ENCODE assay signal across 8 mouse cellular contexts in genomic region chr1:20513364-20514084, GRCm38 (mm10).
A peak's percentile ranks its signal among the peaks of the same experiment; 100 is the strongest.
DNase-seq lines count a peak whose midpoint lies in the region; ATAC-seq and TF ChIP-seq lines count a peak whose summit lies in the region.

No protein-coding gene starts in this region.

- H3K4me3 ChIP-seq in embryonic facial prominence, embryonic 14.5 days (ENCODE audit: low read depth, low read length): no peak overlapping the region
- no peak overlapping the region for H3K4me3 ChIP-seq in lung, embryonic 14.5 days (ENCODE audit: low read depth, low read length)

- 64% methylated on average over 7 of the region's 7 CpGs for WGBS in embryonic facial prominence, embryonic 14.5 days
- 65% methylated on average over 7 of the region's 7 CpGs for WGBS in lung, embryonic 14.5 days

- TF ChIP-seq CTCF in lung, embryonic 14.5 days (IDR thresholded peaks at IDR 0.05; ENCODE audit: low read depth): peak; percentile 76

- H3K36me3 ChIP-seq in embryonic facial prominence, embryonic 14.5 days (ENCODE audit: control insufficient read depth, insufficient read depth, low read length): no peaks in the 10 kb centered on the region
- no peaks in the 10 kb centered on the region for H3K36me3 ChIP-seq in lung, embryonic 14.5 days (ENCODE audit: insufficient read depth)

- no peaks in the 10 kb centered on the region for H3K4me1 ChIP-seq in embryonic facial prominence, embryonic 14.5 days (ENCODE audit: control insufficient read depth, insufficient read depth, low read length)
- H3K4me1 ChIP-seq in lung, embryonic 14.5 days (ENCODE audit: insufficient read depth): no peaks in the 10 kb centered on the region

- no peaks in the 10 kb centered on the region for H3K27me3 ChIP-seq in embryonic facial prominence, embryonic 14.5 days (replicated peaks; ENCODE audit: control insufficient read depth, insufficient read depth, low read length)
- H3K27me3 ChIP-seq in lung, embryonic 14.5 days (ENCODE audit: insufficient read depth, low read length): no peaks in the 10 kb centered on the region

- no peak overlapping the region for H3K27ac ChIP-seq in embryonic facial prominence, embryonic 14.5 days (replicated peaks; ENCODE audit: low read depth, low read length)
- no peak overlapping the region for H3K27ac ChIP-seq in lung, embryonic 14.5 days (ENCODE audit: low read depth)

- H3K4me2 ChIP-seq in embryonic facial prominence, embryonic 14.5 days (ENCODE audit: low read depth, low read length): no peak overlapping the region
- H3K4me2 ChIP-seq in lung, embryonic 14.5 days: no peak overlapping the region

- no peak overlapping the region for H3K9ac ChIP-seq in embryonic facial prominence, embryonic 14.5 days (ENCODE audit: low read depth, low read length)
- H3K9ac ChIP-seq in lung, embryonic 14.5 days: no peak overlapping the region

- H3K9me3 ChIP-seq in embryonic facial prominence, embryonic 14.5 days (ENCODE audit: control insufficient read depth, low read length): 0 out of 2 replicates have a peak, but pooled peaks cover 4% of the 10 kb centered on the region
- no peaks in the 10 kb centered on the region for H3K9me3 ChIP-seq in lung, embryonic 14.5 days (ENCODE audit: low read depth, low read length)

- ATAC-seq in embryonic facial prominence, embryonic 14.5 days (ENCODE audit: low read depth): no peak
- ATAC-seq in lung, embryonic 14.5 days (ENCODE audit: insufficient read depth): no peak

- DNase-seq in thymus, postnatal 14 days: peak; percentile 3
- no peak for DNase-seq in thymus, postnatal 10 days (ENCODE audit: low spot score in 2 of 2)
- peak; percentile 36 for DNase-seq in brain, embryonic 18.5 days (ENCODE audit: low read depth, low spot score)
- DNase-seq in embryonic facial prominence, embryonic 14.5 days (ENCODE audit: low spot score): peak; percentile 34
- peak; percentile 56 for DNase-seq in kidney, postnatal 10 days
- peak; percentile 80 for DNase-seq in lung, embryonic 14.5 days
- peak; percentile 82 to 83 for DNase-seq in right cerebral cortex, adult 2 months (ENCODE audit: low spot score in 2 of 2)
- DNase-seq in urinary bladder, adult 18-20 months (ENCODE audit: low spot score in 2 of 2): no peak

Comparison
In these comparisons a context has a peak if more than half of its experiments do, and no peak if none do; other contexts are left out.
1. DNase-seq: peak in thymus, postnatal 14 days (single experiment), brain, embryonic 18.5 days (single experiment), embryonic facial prominence, embryonic 14.5 days (single experiment), kidney, postnatal 10 days (single experiment), lung, embryonic 14.5 days (single experiment) and right cerebral cortex, adult 2 months (2 of 2); none in thymus, postnatal 10 days (0 of 2) and urinary bladder, adult 18-20 months (0 of 2).